Mouse (Mus musculus) CD4-positive naive resting alpha-beta T cell, adult 76 days (primary cell): ENCODE data around the gene Ttbk1. TPM values are rescaled to one million over a fixed set of nuclear protein-coding genes. Genes with fewer than 3 reads are reported as not detected.

ENCODE experiments used
- total RNA-seq: library from RNA; stranded (reverse); gene quantifications from one replicate; pipeline ENCODE4 v1.2.4, GENCODE M21; 2023

The Ttbk1 gene
- total RNA-seq, result 0.56 TPM

GRCm38 (mm10) chr17:46487431-46487830 is at the start of gene Ttbk1:
TSS of gene Ttbk1 (minus strand) at chr17:46487675.

DNA sequence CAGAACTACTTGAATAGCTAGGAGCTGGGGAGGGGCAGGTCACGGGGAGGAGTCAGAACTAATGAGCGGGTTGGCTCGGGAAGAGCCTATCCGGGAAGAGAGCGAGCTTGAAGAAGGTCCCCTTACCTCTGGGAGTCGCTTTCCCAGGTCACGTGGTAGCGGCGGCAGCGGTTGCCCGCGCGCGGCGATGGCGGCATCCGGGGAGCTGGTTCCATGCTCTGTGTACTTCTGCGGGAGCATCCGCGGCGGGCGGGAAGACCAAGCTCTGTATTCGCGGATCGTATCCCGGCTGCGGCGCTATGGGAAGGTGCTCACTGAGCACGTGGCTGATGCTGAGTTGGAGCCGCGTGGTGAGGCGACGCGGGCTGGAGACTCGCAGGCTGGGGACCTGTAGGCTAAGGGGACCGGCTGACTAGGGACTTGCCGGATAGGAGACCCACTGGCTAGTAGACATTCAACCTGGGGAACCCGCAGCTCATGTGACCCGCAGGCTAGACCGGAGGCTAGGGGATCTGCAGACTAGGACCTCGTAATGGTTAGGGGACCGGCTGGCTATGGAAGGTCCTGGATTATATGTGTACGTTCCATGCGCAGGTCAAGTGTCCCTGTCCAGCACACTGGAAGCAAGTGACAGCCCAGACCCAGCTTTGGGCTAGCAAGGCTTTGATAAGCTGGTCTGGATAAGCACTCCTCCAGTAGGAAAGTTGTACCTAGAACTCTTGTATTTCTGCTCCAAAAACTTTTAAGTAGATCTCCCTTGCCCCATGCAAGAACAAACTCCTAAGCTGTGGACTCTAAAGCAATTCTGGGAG is 9.4 kb upstream of the Ttbk1 start, which contains the start of gene Dnph1:
Gene Dnph1 (plus strand): TSS at position 89 of the 812 bp plus-strand sequence.

GRCm38 (mm10) chr17:46438298-46438873 is 49.1 kb downstream of the Ttbk1 start, which contains the start of gene Slc22a7:
TSS of gene Slc22a7 (minus strand) at chr17:46438457.

DNA sequence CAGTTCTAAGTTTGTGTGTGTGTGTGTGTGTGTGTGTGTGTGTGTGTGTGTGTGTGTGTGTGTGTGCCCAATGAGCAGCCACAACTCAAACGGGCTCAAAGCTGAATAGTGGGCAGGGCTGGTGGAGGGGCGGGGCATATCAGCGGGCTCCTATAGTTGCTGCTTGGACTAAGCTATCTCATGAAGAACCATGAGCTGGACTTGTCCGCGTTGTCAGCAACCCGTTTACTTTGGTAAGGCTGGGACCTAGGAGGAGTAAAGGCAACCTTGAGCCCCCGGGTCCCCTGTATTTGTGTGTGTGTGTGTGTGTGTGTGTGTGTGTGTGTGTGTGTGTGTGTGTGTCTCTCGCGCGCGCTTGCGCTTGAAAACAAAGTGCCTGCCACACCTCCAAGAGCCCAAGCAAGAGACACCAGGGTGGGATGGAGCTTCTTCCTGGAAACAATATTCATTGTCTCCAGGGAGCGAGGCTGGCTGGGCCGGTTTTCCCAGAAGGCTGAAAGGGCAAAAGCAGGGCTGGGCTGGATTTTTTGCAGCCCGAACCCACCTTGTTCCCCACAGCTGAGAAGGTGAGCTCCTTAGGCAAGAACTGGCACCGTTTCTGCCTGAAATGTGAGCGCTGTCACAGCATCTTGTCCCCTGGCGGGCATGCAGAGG is 58.6 kb downstream of the Ttbk1 start, which contains the start of gene Crip3:
Gene Crip3 (plus strand): TSS at position 166 of the 654 bp plus-strand sequence.

Other genes with a start within 250 kb of the Ttbk1 start
- gene Polr1c, start 239.6 kb downstream of the Ttbk1 start, total RNA-seq, result 67.4 TPM
- gene Yipf3, start 239.6 kb downstream of the Ttbk1 start, total RNA-seq, result 105 TPM
- 1.2 TPM for gene Lrrc73, start 234.1 kb downstream of the Ttbk1 start, total RNA-seq
- gene Tjap1, start 204.6 kb downstream of the Ttbk1 start, total RNA-seq, result 49.3 TPM
- gene Dlk2, start 190.3 kb downstream of the Ttbk1 start, total RNA-seq, result not detected
- 13.4 TPM for gene Abcc10, start 159.3 kb downstream of the Ttbk1 start, total RNA-seq
- 46.2 TPM for gene Zfp318, start 103.9 kb downstream of the Ttbk1 start, total RNA-seq
- gene Crip3, start 58.7 kb downstream of the Ttbk1 start, total RNA-seq, result not detected
- gene Slc22a7, start 49.2 kb downstream of the Ttbk1 start, total RNA-seq, result not detected
- not detected for gene Dnph1, start 9.0 kb upstream of the Ttbk1 start, total RNA-seq
- gene Cul9, start 58.7 kb upstream of the Ttbk1 start, total RNA-seq, result 13.4 TPM
- 62.6 TPM for gene Srf, start 68.5 kb upstream of the Ttbk1 start, total RNA-seq
- not detected for gene Ptk7, start 141.8 kb upstream of the Ttbk1 start, total RNA-seq
- 16.8 TPM for gene Klc4, start 158.3 kb upstream of the Ttbk1 start, total RNA-seq
- gene Mrpl2, start 158.6 kb upstream of the Ttbk1 start, total RNA-seq, result 29.7 TPM
- gene Cul7, start 162.7 kb upstream of the Ttbk1 start, total RNA-seq, result 5.2 TPM
- gene Rrp36, start 186.7 kb upstream of the Ttbk1 start, total RNA-seq, result 28.7 TPM
- 45.7 TPM for gene Mea1, start 191.1 kb upstream of the Ttbk1 start, total RNA-seq
- gene Klhdc3, start 193.2 kb upstream of the Ttbk1 start, total RNA-seq, result 40.5 TPM
- gene Ppp2r5d, start 217.4 kb upstream of the Ttbk1 start, total RNA-seq, result 39.6 TPM
- gene Pex6, start 223.8 kb upstream of the Ttbk1 start, total RNA-seq, result 29.7 TPM
- gene Gnmt, start 241.5 kb upstream of the Ttbk1 start, total RNA-seq, result 0.94 TPM